Mouse (Mus musculus): ENCODE results near the gene Anks1b. TPM values are rescaled to one million over a fixed set of nuclear protein-coding genes. Genes with fewer than 3 reads are reported as not detected.

Gene Anks1b
- total and polyA plus RNA-seq, 3 experiments: not detected

- H3K4me3 ChIP-seq (ENCODE audit: control insufficient read depth in 1 of 2, insufficient read depth in 1 of 2, low read depth in 2 of 2, low read length in 2 of 2): no peak overlapping the region
- no peaks in the 10 kb centered on the region for H3K36me3 ChIP-seq (ENCODE audit: control insufficient read depth in 1 of 2, insufficient read depth in 2 of 2, low read length in 2 of 2)
- H3K27ac ChIP-seq (ENCODE audit: control insufficient read depth, low read depth, low read length): no peak overlapping the region
- TF ChIP-seq ZKSCAN1 (IDR thresholded peaks at IDR 0.05; ENCODE audit: low read depth, low read length) (no peak), CHD1 (IDR thresholded peaks at IDR 0.05; ENCODE audit: low read depth, low read length) (no peak), RAD21 (IDR thresholded peaks at IDR 0.05; ENCODE audit: low read depth, low read length) (no peak), BHLHE40 (IDR thresholded peaks at IDR 0.05; ENCODE audit: borderline replicate concordance, low read depth, low read length) (no peak), POLR2AphosphoS5 (IDR thresholded peaks at IDR 0.05; ENCODE audit: borderline replicate concordance, low read depth, low read length) (no peak), KAT2A (conservative IDR thresholded peaks at IDR 0.05; ENCODE audit: low read depth, low read length) (no peak)
- no peaks in the 10 kb centered on the region for H3K4me1 ChIP-seq (ENCODE audit: control insufficient read depth in 1 of 2, insufficient read depth in 2 of 2, low read length in 2 of 2)
- H3K9me3 ChIP-seq (replicated peaks; ENCODE audit: insufficient read depth, low read length): no peaks in the 10 kb centered on the region
- no peak for DNase-seq (ENCODE audit: low read depth, low spot score)
- no peak overlapping the region for H3K9ac ChIP-seq (ENCODE audit: control insufficient read depth, low read depth, low read length, poor library complexity, severe bottlenecking)
- peaks cover 0 to 3% of the 10 kb centered on the region in 2 experiments; a peak in 1 of 4 replicates for H3K27me3 ChIP-seq (ENCODE audit: control insufficient read depth in 1 of 2, insufficient read depth in 2 of 2, low read length in 2 of 2)
- H3K79me2 ChIP-seq (ENCODE audit: control insufficient read depth, insufficient read depth, low read length, poor library complexity): no peaks in the 10 kb centered on the region
Observed at GRCm38 (mm10) chr10:90947608-90948373, 1074.5 kb downstream of the Anks1b start.

- DNase-seq (ENCODE audit: low read depth, low spot score): no peak
- H3K9ac ChIP-seq (ENCODE audit: control insufficient read depth, low read depth, low read length, poor library complexity, severe bottlenecking): no peak overlapping the region
- no peaks in the 10 kb centered on the region for H3K4me1 ChIP-seq (ENCODE audit: control insufficient read depth in 1 of 2, insufficient read depth in 2 of 2, low read length in 2 of 2)
- H3K79me2 ChIP-seq (ENCODE audit: control insufficient read depth, insufficient read depth, low read length, poor library complexity): no peaks in the 10 kb centered on the region
- H3K36me3 ChIP-seq (ENCODE audit: control insufficient read depth in 1 of 2, insufficient read depth in 2 of 2, low read length in 2 of 2): no peaks in the 10 kb centered on the region
- no peak overlapping the region for H3K4me3 ChIP-seq (ENCODE audit: control insufficient read depth in 1 of 2, insufficient read depth in 1 of 2, low read depth in 2 of 2, low read length in 2 of 2)
- TF ChIP-seq SMC3 (IDR thresholded peaks at IDR 0.05; ENCODE audit: low read depth, low read length) (no peak), UBTF (IDR thresholded peaks at IDR 0.05; ENCODE audit: borderline replicate concordance, insufficient read depth, low read depth, low read length) (no peak), SIN3A (IDR thresholded peaks at IDR 0.05; ENCODE audit: low read length) (no peak), GABPA (IDR thresholded peaks at IDR 0.05; ENCODE audit: low read depth, low read length) (no peak), JUND (IDR thresholded peaks at IDR 0.05; ENCODE audit: low read depth, low read length) (no peak), CHD2 (IDR thresholded peaks at IDR 0.05; ENCODE audit: low read length) (no peak), RCOR1 (IDR thresholded peaks at IDR 0.05; ENCODE audit: low read depth, low read length) (no peak), TAL1 (IDR thresholded peaks at IDR 0.05; ENCODE audit: low read length) (no peak), MAFK (IDR thresholded peaks at IDR 0.05; ENCODE audit: borderline replicate concordance, low read depth, low read length) (no peak), POLR2A (IDR thresholded peaks at IDR 0.05; ENCODE audit: control insufficient read depth in 1 of 2, insufficient read depth in 1 of 2, low read depth in 1 of 2, low read length in 2 of 2, poor library complexity in 1 of 2) (no peak), TCF12 (IDR thresholded peaks at IDR 0.05; ENCODE audit: low read depth, low read length) (no peak), MYC (IDR thresholded peaks at IDR 0.05; ENCODE audit: low read depth, low read length) (no peak), MAX (IDR thresholded peaks at IDR 0.05; ENCODE audit: low read length) (no peak), USF1 (IDR thresholded peaks at IDR 0.05; ENCODE audit: low read depth, low read length) (no peak), NELFE (IDR thresholded peaks at IDR 0.05; ENCODE audit: low read depth, low read length) (no peak), HCFC1 (IDR thresholded peaks at IDR 0.05; ENCODE audit: low read depth, low read length) (no peak), GATA1 (IDR thresholded peaks at IDR 0.05; ENCODE audit: low read depth, low read length) (no peak), NRF1 (IDR thresholded peaks at IDR 0.05; ENCODE audit: insufficient read depth, low read depth, low read length, poor library complexity, severe bottlenecking) (no peak), ZC3H11A (IDR thresholded peaks at IDR 0.05; ENCODE audit: low read depth, low read length) (no peak)
- H3K27ac ChIP-seq (ENCODE audit: control insufficient read depth, low read depth, low read length): no peak overlapping the region
- peaks cover 0 to 4% of the 10 kb centered on the region in 2 experiments; a peak in 2 of 4 replicates for H3K27me3 ChIP-seq (ENCODE audit: control insufficient read depth in 1 of 2, insufficient read depth in 2 of 2, low read length in 2 of 2)
- no peaks in the 10 kb centered on the region for H3K9me3 ChIP-seq (replicated peaks; ENCODE audit: insufficient read depth, low read length)
Observed at GRCm38 (mm10) chr10:90953103-90953709, 1079.9 kb downstream of the Anks1b start.
